Mouse (Mus musculus) left cerebral cortex, postnatal 14 days (tissue): ENCODE measurements around the gene Rrp1b. TPM values are rescaled to one million over a fixed set of nuclear protein-coding genes. Genes with fewer than 3 reads are reported as not detected.
"Not testable (repeated sequence)": the region's sequence is repeated elsewhere in the genome, so short reads cannot be mapped to it uniquely, and the experiment has no call there.

ENCODE experiments used
- DNase-seq, 2 experiments: peaks; one replicate each; pipeline ENCODE4 v3.0.0; 2021 to 2022; ENCODE audit warnings: low spot score in 2 of 2, mixed read lengths in 1 of 2
- intact Hi-C: fragments of 180-260 bp; cut with DNase I; formaldehyde crosslinking; loops from one replicate; pipeline ENCODE4 v1.15.1; 2025
- total RNA-seq, 2 experiments: library from RNA; stranded (reverse); gene quantifications; 2 replicates each; pipeline ENCODE4 v1.2.3; 2021

Rrp1b gene
- total RNA-seq, 2 experiments from 2014 or later = 18.2 to 21.2 TPM

- intact Hi-C loops = loop anchor here (5.0 kb wide), 1 partner anchor 167 kb away; the partner anchor contains the start of gene Sik1
- DNase-seq = no peak
Observed at GRCm38 (mm10) chr17:32024671-32025073, 11.2 kb upstream of the Rrp1b start.

- peak; percentile 66 to 77 for DNase-seq
- intact Hi-C loops = no loop called here
Observed at GRCm38 (mm10) chr17:32025386-32025785, 10.5 kb upstream of the Rrp1b start.

- intact Hi-C loops = loop anchor here (2.0 kb wide), 2 partner anchors 45 to 335 kb away; no protein-coding TSS in a partner anchor
Observed at GRCm38 (mm10) chr17:32027666-32028065, 8.2 kb upstream of the Rrp1b start.

GRCm38 (mm10) chr17:32028301-32028700, 7.6 kb upstream of the Rrp1b start:
- DNase-seq = no peak
- intact Hi-C loops = no loop called here

More at GRCm38 (mm10) chr17:32027666-32028065, 8.2 kb upstream of the Rrp1b start:
- peak; percentile 44 to 66 for DNase-seq

- no peak for DNase-seq
Observed at GRCm38 (mm10) chr17:32031684-32032083, 4.2 kb upstream of the Rrp1b start.

GRCm38 (mm10) chr17:32034322-32034721, 1.6 kb upstream of the Rrp1b start:
- DNase-seq = no peak
- intact Hi-C loops = loop anchor here (10.0 kb wide), 1 partner anchor 250 kb away; the partner anchor contains the start of gene Brd4

More at GRCm38 (mm10) chr17:32031684-32032083, 4.2 kb upstream of the Rrp1b start:
- intact Hi-C loops = loop anchor here (10.0 kb wide), 1 partner anchor 253 kb away; the partner anchor contains the start of gene Brd4

- intact Hi-C loops = loop anchor here (5.0 to 10.0 kb wide), 2 partner anchors 171 to 248 kb away; partner anchors contain the start of gene Brd4
Observed at GRCm38 (mm10) chr17:32036509-32037438, 874 bp downstream of the Rrp1b start.

GRCm38 (mm10) chr17:32040263-32040662, 4.4 kb downstream of the Rrp1b start:
- DNase-seq = no peak
- intact Hi-C loops = no loop called here

More at GRCm38 (mm10) chr17:32036509-32037438, 874 bp downstream of the Rrp1b start:
- DNase-seq = no peak

GRCm38 (mm10) chr17:32046541-32046940, 10.6 kb downstream of the Rrp1b start:
- peak; percentile 33 to 63 for DNase-seq
- intact Hi-C loops = no loop called here

- DNase-seq = no peak
- intact Hi-C loops = no loop called here
Observed at GRCm38 (mm10) chr17:32048351-32048750, 12.5 kb downstream of the Rrp1b start.

GRCm38 (mm10) chr17:32049914-32050313, 14.0 kb downstream of the Rrp1b start:
- intact Hi-C loops = no loop called here
- no peak for DNase-seq

- no peak for DNase-seq
- intact Hi-C loops = no loop called here
Observed at GRCm38 (mm10) chr17:32050609-32051008, 14.7 kb downstream of the Rrp1b start.

GRCm38 (mm10) chr17:32052237-32053080, 16.6 kb downstream of the Rrp1b start:
- peak in 1 of 2 experiments; percentile 50 for DNase-seq
- intact Hi-C loops = no loop called here

- DNase-seq = no peak
- intact Hi-C loops = no loop called here
Observed at GRCm38 (mm10) chr17:32053677-32054076, 17.8 kb downstream of the Rrp1b start.

- no peak for DNase-seq
- intact Hi-C loops = no loop called here
Observed at GRCm38 (mm10) chr17:32057843-32058242, 21.9 kb downstream of the Rrp1b start.

GRCm38 (mm10) chr17:32059084-32059483, 23.2 kb downstream of the Rrp1b start:
- intact Hi-C loops = no loop called here
- DNase-seq = peak in 1 of 2 experiments; percentile 25

GRCm38 (mm10) chr17:32061219-32061618, 25.3 kb downstream of the Rrp1b start:
- intact Hi-C loops = no loop called here
- DNase-seq = no peak

GRCm38 (mm10) chr17:32063654-32064053, 27.8 kb downstream of the Rrp1b start:
- DNase-seq = no peak
- intact Hi-C loops = no loop called here

GRCm38 (mm10) chr17:32064762-32065161, 28.9 kb downstream of the Rrp1b start:
- intact Hi-C loops = not testable (repeated sequence)
- DNase-seq = peak; percentile 41 to 44

- intact Hi-C loops = no loop called here
- no peak for DNase-seq
Observed at GRCm38 (mm10) chr17:32067541-32067940, 31.6 kb downstream of the Rrp1b start.
